ENCODE assay signal across 8 mouse cellular contexts in genomic region chr6:66896921-66897645, GRCm38 (mm10). TPM values are rescaled to one million over a fixed set of nuclear protein-coding genes. Genes with fewer than 3 reads are reported as not detected.
DNase-seq lines count a peak whose midpoint lies in the region; ATAC-seq and TF ChIP-seq lines count a peak whose summit lies in the region.

No protein-coding gene starts in this region.

- 2% methylated on average over 25 of the region's 25 CpGs for WGBS in liver, embryonic 16.5 days (ENCODE audit: insufficient replicate concordance)

- H3K9me3 ChIP-seq in liver, embryonic 16.5 days (replicated peaks; ENCODE audit: control insufficient read depth, low read length): no peaks in the 10 kb centered on the region

- no peak for TF ChIP-seq CTCF in brain, embryonic 14.5 days (IDR thresholded peaks at IDR 0.05; ENCODE audit: borderline replicate concordance, extremely low read depth, insufficient read depth, insufficient read length)

- peaks cover 5% of the 10 kb centered on the region for H3K4me1 ChIP-seq in liver, embryonic 16.5 days (ENCODE audit: control insufficient read depth, low read depth, low read length)

- H3K4me2 ChIP-seq in liver, embryonic 16.5 days (ENCODE audit: low read depth, low read length): peak overlapping the region; percentile 95

- H3K27me3 ChIP-seq in liver, embryonic 16.5 days (ENCODE audit: control insufficient read depth, insufficient read depth, low read depth, low read length): peaks cover 8% of the 10 kb centered on the region

- peak overlapping the region; percentile 74 for H3K27ac ChIP-seq in liver, embryonic 16.5 days (ENCODE audit: low read length)

- ATAC-seq in liver, embryonic 16.5 days (ENCODE audit: low read depth): no peak
- no peak for ATAC-seq in inflammation-experienced regulatory T-cells, adult 6 months

- H3K4me3 ChIP-seq in liver, embryonic 16.5 days (ENCODE audit: low read depth, low read length): peak overlapping the region; percentile 76

- no peak for TF ChIP-seq POLR2A in brain, embryonic 14.5 days (IDR thresholded peaks at IDR 0.05; ENCODE audit: borderline replicate concordance, extremely low read depth, insufficient read depth, insufficient read length, poor library complexity, severe bottlenecking)

- H3K9ac ChIP-seq in liver, embryonic 16.5 days (ENCODE audit: low read depth, low read length): peak overlapping the region; percentile 81

- no peaks in the 10 kb centered on the region for H3K36me3 ChIP-seq in liver, embryonic 16.5 days (ENCODE audit: control insufficient read depth, insufficient read depth)

- peak; percentile 10 to 18 for DNase-seq in thymus, adult 18-20 months
- no peak for DNase-seq in thymus, postnatal 10 days (ENCODE audit: low spot score in 2 of 2)
- peak; percentile 53 for DNase-seq in brain, embryonic 14.5 days (ENCODE audit: low read depth)
- DNase-seq in gastrocnemius, postnatal 10 days: peak; percentile 21
- peak; percentile 70 for DNase-seq in kidney, adult 11 months
- DNase-seq in neural tube, embryonic 10.5 days (ENCODE audit: extremely low spot score, low spot score): peak; percentile 60

RNA-seq across cellular contexts. Expression of gene Gng12, which starts 0.9 kb away (rescaled TPM):
- polyA plus RNA-seq in brain, embryonic 14.5 days (2012; rRNA removed): 12.5 and 23.2 TPM in 2 replicates
- 10 to 100 TPM; 40.6 to 42.9 TPM for total RNA-seq in gastrocnemius, postnatal 10 days (2021)
- polyA plus RNA-seq in liver, embryonic 16.5 days (2015; fragmentation: Nextera tagmentation; extraction: Ambion mirVana): 33.4 and 36.9 TPM in 2 replicates
- polyA plus RNA-seq in inflammation-experienced regulatory T-cells, adult 6 months (2017; shearing (Covaris generic)): 10 to 100 TPM in 2 of 3 experiments, 1 to 10 TPM in 1; 3.7 to 12.6 (median 12.2) TPM

Comparison
In these comparisons a context has a peak if more than half of its experiments do, and no peak if none do; other contexts are left out.
1. DNase-seq: peak in thymus, adult 18-20 months (2 of 2), brain, embryonic 14.5 days (single experiment), gastrocnemius, postnatal 10 days (single experiment), kidney, adult 11 months (single experiment) and neural tube, embryonic 10.5 days (single experiment); none in thymus, postnatal 10 days (0 of 2).